Mouse (Mus musculus) lung, adult 2 months (tissue): ENCODE measurements at regions not wholly inside any gene's neighbourhood (a gene's known extent, or its start where the extent isn't known, plus 50 kb on each side); places are given as distances from the start of the nearest gene placed in this dataset.

ENCODE experiments used
- DNase-seq: peaks from one replicate; pipeline ENCODE4 v3.0.0; 2022
- H3K4me1 ChIP-seq: fragments of 200-500 bp; 2 replicates; pipeline ENCODE4 v1.6.1; 2011; ENCODE audit warnings: low read length; ENCODE audit not compliant: control insufficient read depth, insufficient read depth
- H3K4me3 ChIP-seq: fragments of 200-500 bp; replicated peaks from 2 replicates; pipeline ENCODE3; 2011; ENCODE audit warnings: low read depth, mild to moderate bottlenecking, control low read depth, low read length; ENCODE audit errors: extremely low read depth
- CTCF ChIP-seq: fragments of 200-500 bp; IDR thresholded peaks from 2 replicates; pipeline ENCODE4 v1.5.1; 2011; ENCODE audit warnings: mild to moderate bottlenecking, low read length, control low read depth; ENCODE audit not compliant: insufficient read depth
- POLR2A ChIP-seq: fragments of 200-500 bp; IDR thresholded peaks from 2 replicates; pipeline ENCODE4 v1.6.1; 2011; ENCODE audit warnings: low read depth, mild to moderate bottlenecking, control low read depth, low read length, borderline replicate concordance; ENCODE audit errors: extremely low read depth
- WGBS: fragments of 180-500 bp; shearing (Covaris S2); methylation state at CpG from one replicate; pipeline ENCODE4 v1.1.7; 2018; 5-methylcytosine and 5-hydroxymethylcytosine counted together

GRCm38 (mm10) chr5:4417761-4418160, 225.6 kb downstream of the Mterf1b start:
- Histone ChIP-seq H3K4me1 (no peaks in the 10 kb centered on the region), H3K4me3 (no peak overlapping the region)
- no peak for DNase-seq
- WGBS = 95% methylated on average over 1 of the region's 1 CpGs
- TF ChIP-seq CTCF = no peak
- no peak for TF ChIP-seq POLR2A
